Mouse (Mus musculus) midbrain, embryonic 13.5 days (tissue): Measurements from ENCODE around the gene Ankrd31. TPM values are rescaled to one million over a fixed set of nuclear protein-coding genes. Genes with fewer than 3 reads are reported as not detected.
"Not testable (repeated sequence)": the region's sequence is repeated elsewhere in the genome, so short reads cannot be mapped to it uniquely, and the experiment has no call there.

Source experiments
- ATAC-seq: fragments of 200-750 bp; cut with Nextera tagmentation; 2 replicates; pipeline ENCODE4 v1.8.0; 2017; ENCODE audit warnings: mild to moderate bottlenecking, moderate TSS enrichment, moderate library complexity
- H3K27ac ChIP-seq: fragments of 300-500 bp; sonication (generic); 2 replicates; pipeline ENCODE4 v1.5.1; 2015; ENCODE audit warnings: inconsistent platforms, mild to moderate bottlenecking, moderate library complexity
- H3K27me3 ChIP-seq: fragments of 300-500 bp; sonication (generic); 2 replicates; pipeline ENCODE4 v1.6.1; 2015; ENCODE audit warnings: mild to moderate bottlenecking, inconsistent platforms
- H3K36me3 ChIP-seq: fragments of 300-500 bp; sonication (generic); 2 replicates; pipeline ENCODE4 v1.6.1; 2015; ENCODE audit warnings: mild to moderate bottlenecking, inconsistent platforms
- H3K4me1 ChIP-seq: fragments of 300-500 bp; sonication (generic); replicated peaks from 2 replicates; pipeline ENCODE4 v1.6.1; 2015; ENCODE audit warnings: inconsistent platforms
- H3K4me2 ChIP-seq: fragments of 300-500 bp; sonication (generic); replicated peaks from 2 replicates; pipeline ENCODE4 v1.6.1; 2015; ENCODE audit warnings: moderate library complexity, mild to moderate bottlenecking, inconsistent platforms
- H3K4me3 ChIP-seq: fragments of 300-500 bp; sonication (generic); replicated peaks from 2 replicates; pipeline ENCODE4 v1.5.1; 2015; ENCODE audit warnings: mild to moderate bottlenecking, inconsistent platforms
- H3K9ac ChIP-seq: fragments of 300-500 bp; sonication (generic); replicated peaks from 2 replicates; pipeline ENCODE4 v1.6.1; 2015; ENCODE audit warnings: mild to moderate bottlenecking, inconsistent platforms
- H3K9me3 ChIP-seq: fragments of 300-500 bp; sonication (generic); 2 replicates; pipeline ENCODE4 v1.6.1; 2016; ENCODE audit warnings: mild to moderate bottlenecking, inconsistent platforms
- WGBS: fragments of 180-500 bp; shearing (Covaris S2); methylation state at CpG from one replicate; pipeline ENCODE4 v1.1.7; 2015; 5-methylcytosine and 5-hydroxymethylcytosine counted together
- polyA plus RNA-seq: library from polyadenylated mRNA; unstranded; fragments of >200 nt; fragmentation: Nextera tagmentation; extraction: Ambion mirVana; gene quantifications from 2 replicates; pipeline ENCODE4 v1.2.1, GENCODE M21; 2015

Ankrd31 gene
- polyA plus RNA-seq, 1 experiment from 2014 or later, result 0.04 TPM

GRCm38 (mm10) chr13:96927781-96928180 is 179.7 kb downstream of the Ankrd31 start:
- 89% methylated on average over 1 of the region's 1 CpGs for WGBS
- Histone ChIP-seq H3K4me3 (no peak overlapping the region), H3K9me3 (no peaks in the 10 kb centered on the region), H3K27ac (no peak overlapping the region), H3K27me3 (peaks cover 39% of the 10 kb centered on the region), H3K36me3 (no peaks in the 10 kb centered on the region), H3K9ac (no peak overlapping the region), H3K4me1 (peaks cover 19% of the 10 kb centered on the region), H3K4me2 (no peak overlapping the region)
- ATAC-seq, result no peak

GRCm38 (mm10) chr13:96928432-96929039 is 180.5 kb downstream of the Ankrd31 start:
- H3K9me3 ChIP-seq, result no peaks in the 10 kb centered on the region
- peaks cover 19% of the 10 kb centered on the region for H3K4me1 ChIP-seq
- no peak for ATAC-seq
- H3K4me2 ChIP-seq, result no peak overlapping the region
- 18% methylated on average over 8 of the region's 8 CpGs for WGBS
- no peak overlapping the region for H3K9ac ChIP-seq
- H3K36me3 ChIP-seq, result no peaks in the 10 kb centered on the region
- H3K27ac ChIP-seq, result no peak overlapping the region
- no peak overlapping the region for H3K4me3 ChIP-seq
- H3K27me3 ChIP-seq, result peaks cover 39% of the 10 kb centered on the region

GRCm38 (mm10) chr13:96932745-96933144 is 184.7 kb downstream of the Ankrd31 start:
- Histone ChIP-seq H3K4me3 (no peak overlapping the region), H3K27me3 (no peaks in the 10 kb centered on the region), H3K36me3 (no peaks in the 10 kb centered on the region), H3K4me1 (no peaks in the 10 kb centered on the region), H3K9ac (no peak overlapping the region), H3K9me3 (no peaks in the 10 kb centered on the region), H3K4me2 (no peak overlapping the region), H3K27ac (no peak overlapping the region)
- ATAC-seq, result no peak
- 84% methylated on average over 5 of the region's 5 CpGs for WGBS

GRCm38 (mm10) chr13:96933367-96933766 is 185.3 kb downstream of the Ankrd31 start:
- no peak overlapping the region for H3K9ac ChIP-seq
- H3K36me3 ChIP-seq, result no peaks in the 10 kb centered on the region
- 75% methylated on average over 8 of the region's 8 CpGs for WGBS
- no peak overlapping the region for H3K4me3 ChIP-seq
- no peaks in the 10 kb centered on the region for H3K9me3 ChIP-seq
- H3K27me3 ChIP-seq, result no peaks in the 10 kb centered on the region
- H3K27ac ChIP-seq, result no peak overlapping the region
- no peak overlapping the region for H3K4me2 ChIP-seq
- no peaks in the 10 kb centered on the region for H3K4me1 ChIP-seq
- no peak for ATAC-seq

GRCm38 (mm10) chr13:96936173-96936777 is 188.2 kb downstream of the Ankrd31 start:
- H3K4me2 ChIP-seq, result no peak overlapping the region
- H3K4me3 ChIP-seq, result no peak overlapping the region
- no peaks in the 10 kb centered on the region for H3K9me3 ChIP-seq
- no peaks in the 10 kb centered on the region for H3K4me1 ChIP-seq
- H3K9ac ChIP-seq, result no peak overlapping the region
- WGBS, result 69% methylated on average over 6 of the region's 6 CpGs
- no peaks in the 10 kb centered on the region for H3K36me3 ChIP-seq
- no peak for ATAC-seq
- H3K27ac ChIP-seq, result no peak overlapping the region
- H3K27me3 ChIP-seq, result no peaks in the 10 kb centered on the region

- no peaks in the 10 kb centered on the region for H3K9me3 ChIP-seq
- WGBS, result 80% methylated on average over 10 of the region's 10 CpGs
- no peak overlapping the region for H3K4me3 ChIP-seq
- H3K4me2 ChIP-seq, result no peak overlapping the region
- H3K9ac ChIP-seq, result no peak overlapping the region
- no peaks in the 10 kb centered on the region for H3K36me3 ChIP-seq
- ATAC-seq, result no peak
- no peaks in the 10 kb centered on the region for H3K27me3 ChIP-seq
- no peaks in the 10 kb centered on the region for H3K4me1 ChIP-seq
- no peak overlapping the region for H3K27ac ChIP-seq
These were observed 189.0 kb downstream of the Ankrd31 start for GRCm38 (mm10) chr13:96937059-96937558.

- Histone ChIP-seq H3K27me3 (no peaks in the 10 kb centered on the region), H3K36me3 (no peaks in the 10 kb centered on the region), H3K9me3 (no peaks in the 10 kb centered on the region), H3K4me3 (no peak overlapping the region), H3K9ac (no peak overlapping the region), H3K4me2 (no peak overlapping the region), H3K27ac (no peak overlapping the region), H3K4me1 (peaks cover 7% of the 10 kb centered on the region; the same call in 1 of the 2 replicates)
- ATAC-seq, result no peak
- 89% methylated on average over 10 of the region's 10 CpGs for WGBS
These were observed 191.6 kb downstream of the Ankrd31 start for GRCm38 (mm10) chr13:96939680-96940079.

GRCm38 (mm10) chr13:96941481-96941880 is 193.4 kb downstream of the Ankrd31 start:
- H3K4me2 ChIP-seq, H3K4me1 ChIP-seq, H3K27ac ChIP-seq, H3K36me3 ChIP-seq, H3K4me3 ChIP-seq, H3K9me3 ChIP-seq, ATAC-seq, H3K27me3 ChIP-seq, H3K9ac ChIP-seq: not testable (repeated sequence)
- WGBS, result 84% methylated on average over 11 of the region's 11 CpGs

- ATAC-seq, result no peak
- Histone ChIP-seq H3K36me3 (no peaks in the 10 kb centered on the region), H3K27me3 (no peaks in the 10 kb centered on the region), H3K9me3 (no peaks in the 10 kb centered on the region), H3K4me1 (peaks cover 7% of the 10 kb centered on the region; the same call in 1 of the 2 replicates), H3K4me3 (no peak overlapping the region), H3K9ac (no peak overlapping the region), H3K4me2 (no peak overlapping the region), H3K27ac (no peak overlapping the region)
- WGBS, result 52% methylated on average over 3 of the region's 3 CpGs
These were observed 195.5 kb downstream of the Ankrd31 start for GRCm38 (mm10) chr13:96943571-96943970.

GRCm38 (mm10) chr13:96945748-96946147 is 197.7 kb downstream of the Ankrd31 start:
- WGBS, result 89% methylated on average over 4 of the region's 4 CpGs
- H3K4me1 ChIP-seq, result peaks cover 7% of the 10 kb centered on the region; the same call in 1 of the 2 replicates
- no peak for ATAC-seq
- no peak overlapping the region for H3K4me3 ChIP-seq
- no peak overlapping the region for H3K9ac ChIP-seq
- H3K27me3 ChIP-seq, result no peaks in the 10 kb centered on the region
- no peaks in the 10 kb centered on the region for H3K36me3 ChIP-seq
- H3K9me3 ChIP-seq, result no peaks in the 10 kb centered on the region
- H3K27ac ChIP-seq, result no peak overlapping the region
- H3K4me2 ChIP-seq, result no peak overlapping the region

- Histone ChIP-seq H3K27me3 (no peaks in the 10 kb centered on the region), H3K4me3 (no peak overlapping the region), H3K4me2 (no peak overlapping the region), H3K27ac (no peak overlapping the region), H3K4me1 (peaks cover 11% of the 10 kb centered on the region), H3K36me3 (no peaks in the 10 kb centered on the region), H3K9me3 (no peaks in the 10 kb centered on the region), H3K9ac (no peak overlapping the region)
- no peak for ATAC-seq
- 93% methylated on average over 7 of the region's 7 CpGs for WGBS
These were observed 199.7 kb downstream of the Ankrd31 start for GRCm38 (mm10) chr13:96947722-96948121.

GRCm38 (mm10) chr13:96951880-96952279 is 203.8 kb downstream of the Ankrd31 start:
- WGBS, result 48% methylated on average over 2 of the region's 2 CpGs
- Histone ChIP-seq H3K4me2 (no peak overlapping the region), H3K9me3 (no peaks in the 10 kb centered on the region), H3K4me1 (peaks cover 5% of the 10 kb centered on the region; the same call in 1 of the 2 replicates), H3K9ac (no peak overlapping the region), H3K27me3 (no peaks in the 10 kb centered on the region), H3K36me3 (no peaks in the 10 kb centered on the region), H3K27ac (no peak overlapping the region), H3K4me3 (no peak overlapping the region)
- peak; percentile 69; the same call in 1 of the 2 replicates for ATAC-seq
